Mouse (Mus musculus): ENCODE data around the gene Lancl3. TPM values are rescaled to one million over a fixed set of nuclear protein-coding genes. Genes with fewer than 3 reads are reported as not detected.
A peak's percentile ranks its signal among the peaks of the same experiment; 100 is the strongest.

Lancl3 gene
- polyA plus RNA-seq, 2 experiments = 0.29 to 0.63 TPM

DNA sequence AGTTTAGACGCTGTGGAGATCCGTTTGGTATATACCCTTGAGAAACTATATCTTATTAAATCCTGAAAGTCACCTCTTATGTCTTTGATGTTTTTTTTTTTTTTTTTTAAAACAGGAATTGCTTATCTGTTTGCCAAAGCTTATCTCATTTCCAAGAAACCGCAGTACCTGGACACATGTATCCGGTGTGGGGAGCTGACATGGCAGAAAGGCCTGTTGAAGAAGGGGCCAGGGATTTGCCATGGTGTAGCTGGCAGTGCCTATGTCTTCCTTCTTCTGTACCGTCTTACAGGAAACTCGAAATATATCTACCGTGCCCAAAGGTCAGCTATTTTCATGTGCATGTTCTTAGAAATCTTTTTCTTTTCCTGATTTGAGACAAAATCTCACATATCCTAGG lies 58.1 kb downstream of the Lancl3 start:
- WGBS = 89% methylated on average over 7 of the region's 7 CpGs
- Histone ChIP-seq H3K27me3 (ENCODE audit: control insufficient read depth, insufficient read depth, low read length) (no peaks in the 10 kb centered on the region), H3K36me3 (ENCODE audit: control insufficient read depth, insufficient read depth, low read length) (no peaks in the 10 kb centered on the region), H3K4me1 (ENCODE audit: control insufficient read depth, insufficient read depth, low read length) (no peaks in the 10 kb centered on the region), H3K9me3 (ENCODE audit: control insufficient read depth, low read length) (no peaks in the 10 kb centered on the region), H3K4me2 (replicated peaks; ENCODE audit: low read depth, low read length, severe bottlenecking) (no peak overlapping the region), H3K4me3 (replicated peaks; ENCODE audit: low read length) (no peak overlapping the region), H3K9ac (ENCODE audit: low read depth, low read length, severe bottlenecking) (no peak overlapping the region), H3K27ac (replicated peaks; ENCODE audit: low read depth, low read length) (no peak overlapping the region)
- ATAC-seq (ENCODE audit: low FRiP score, low read depth) (no peak), DNase-seq (ENCODE audit: low spot score) (no peak)
- no peak for TF ChIP-seq POLR2A (IDR thresholded peaks at IDR 0.05; ENCODE audit: borderline replicate concordance, extremely low read depth, insufficient read depth, insufficient read length)

GRCm38 (mm10) chrX:9259267-9259666 lies 59.6 kb downstream of the Lancl3 start:
- 65% methylated on average over 1 of the region's 1 CpGs for WGBS
- DNase-seq (ENCODE audit: low spot score) = no peak
- H3K9ac ChIP-seq (ENCODE audit: low read depth, low read length, severe bottlenecking) = no peak overlapping the region
- no peak overlapping the region for H3K4me3 ChIP-seq (replicated peaks; ENCODE audit: low read length)
- no peaks in the 10 kb centered on the region for H3K27me3 ChIP-seq (ENCODE audit: control insufficient read depth, insufficient read depth, low read length)
- H3K36me3 ChIP-seq (ENCODE audit: control insufficient read depth, insufficient read depth, low read length) = no peaks in the 10 kb centered on the region
- no peak overlapping the region for H3K4me2 ChIP-seq (replicated peaks; ENCODE audit: low read depth, low read length, severe bottlenecking)
- no peaks in the 10 kb centered on the region for H3K9me3 ChIP-seq (ENCODE audit: control insufficient read depth, low read length)
- no peak overlapping the region for H3K27ac ChIP-seq (replicated peaks; ENCODE audit: low read depth, low read length)
- no peak for ATAC-seq (ENCODE audit: low FRiP score, low read depth)
- no peaks in the 10 kb centered on the region for H3K4me1 ChIP-seq (ENCODE audit: control insufficient read depth, insufficient read depth, low read length)
- no peak for TF ChIP-seq POLR2A (IDR thresholded peaks at IDR 0.05; ENCODE audit: borderline replicate concordance, extremely low read depth, insufficient read depth, insufficient read length)

DNA sequence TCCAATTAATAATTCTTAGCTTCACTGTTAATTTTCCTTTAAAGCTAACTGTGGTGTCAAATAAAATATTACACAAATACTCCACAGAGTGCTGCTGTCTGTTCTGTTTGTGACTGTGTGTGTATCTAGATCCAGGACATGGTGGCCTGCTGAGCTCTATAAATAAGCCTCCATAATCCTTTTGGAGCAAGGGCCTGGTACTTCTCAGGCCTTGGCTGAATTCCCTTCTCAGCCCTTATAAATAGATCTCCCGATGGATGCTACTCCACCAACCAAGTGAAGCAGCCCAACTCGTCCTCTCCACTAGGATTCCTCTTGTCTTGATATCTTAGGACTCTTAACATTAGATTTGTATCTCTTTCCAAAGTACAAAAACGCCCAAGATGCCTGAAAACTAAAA lies 71.4 kb downstream of the Lancl3 start:
- Histone ChIP-seq H3K4me1 (ENCODE audit: control insufficient read depth, insufficient read depth, low read length) (no peaks in the 10 kb centered on the region), H3K27me3 (ENCODE audit: control insufficient read depth, insufficient read depth, low read length) (no peaks in the 10 kb centered on the region; the same call in 1 of the 2 replicates), H3K9me3 (ENCODE audit: control insufficient read depth, low read length) (no peaks in the 10 kb centered on the region), H3K9ac (ENCODE audit: low read depth, low read length, severe bottlenecking) (no peak overlapping the region), H3K36me3 (ENCODE audit: control insufficient read depth, insufficient read depth, low read length) (no peaks in the 10 kb centered on the region), H3K4me3 (replicated peaks; ENCODE audit: low read length) (no peak overlapping the region), H3K27ac (replicated peaks; ENCODE audit: low read depth, low read length) (no peak overlapping the region), H3K4me2 (replicated peaks; ENCODE audit: low read depth, low read length, severe bottlenecking) (no peak overlapping the region)
- DNase-seq (ENCODE audit: low spot score) = no peak
- ATAC-seq (ENCODE audit: low FRiP score, low read depth) = no peak
- 58% methylated on average over 3 of the region's 3 CpGs for WGBS
- TF ChIP-seq POLR2A (IDR thresholded peaks at IDR 0.05; ENCODE audit: borderline replicate concordance, extremely low read depth, insufficient read depth, insufficient read length) = no peak

DNA sequence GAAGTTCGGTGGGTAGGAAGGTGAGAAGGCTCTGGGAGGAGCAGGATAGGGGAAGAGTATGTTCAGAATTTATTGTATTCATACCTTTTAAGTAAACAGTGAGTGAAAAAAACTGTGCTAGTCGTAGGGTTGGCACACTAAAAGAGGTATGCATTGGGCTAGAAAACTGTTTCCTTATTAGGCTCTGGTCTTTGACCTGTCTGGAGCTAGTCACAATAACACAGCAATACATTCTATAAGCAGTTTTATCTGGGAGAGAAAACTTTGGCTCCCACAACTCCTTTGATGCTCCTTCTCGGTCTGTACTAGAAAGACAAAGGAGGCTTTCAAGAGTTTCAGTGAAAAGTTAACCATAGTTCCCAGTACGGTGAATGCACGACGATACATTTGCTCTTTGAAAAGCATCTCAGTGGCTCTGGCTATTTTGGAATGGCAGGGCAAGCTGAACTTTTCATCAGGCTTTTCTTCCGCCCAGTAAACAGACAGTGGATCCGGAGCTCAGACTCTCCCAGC lies 72.3 kb downstream of the Lancl3 start:
- ATAC-seq (ENCODE audit: low FRiP score, low read depth) (no peak), DNase-seq (ENCODE audit: low spot score) (no peak)
- Histone ChIP-seq H3K9me3 (ENCODE audit: control insufficient read depth, low read length) (no peaks in the 10 kb centered on the region), H3K4me3 (replicated peaks; ENCODE audit: low read length) (peak overlapping the region; percentile 55), H3K9ac (ENCODE audit: low read depth, low read length, severe bottlenecking) (0 out of 2 replicates have a peak overlapping the region, but pooled peaks have one; percentile 56), H3K36me3 (ENCODE audit: control insufficient read depth, insufficient read depth, low read length) (no peaks in the 10 kb centered on the region), H3K27ac (replicated peaks; ENCODE audit: low read depth, low read length) (no peak overlapping the region), H3K4me1 (ENCODE audit: control insufficient read depth, insufficient read depth, low read length) (no peaks in the 10 kb centered on the region), H3K4me2 (replicated peaks; ENCODE audit: low read depth, low read length, severe bottlenecking) (peak overlapping the region; percentile 53), H3K27me3 (ENCODE audit: control insufficient read depth, insufficient read depth, low read length) (no peaks in the 10 kb centered on the region; the same call in 1 of the 2 replicates)
- TF ChIP-seq POLR2A (IDR thresholded peaks at IDR 0.05; ENCODE audit: borderline replicate concordance, extremely low read depth, insufficient read depth, insufficient read length) = no peak
- 27% methylated on average over 8 of the region's 8 CpGs for WGBS

DNA sequence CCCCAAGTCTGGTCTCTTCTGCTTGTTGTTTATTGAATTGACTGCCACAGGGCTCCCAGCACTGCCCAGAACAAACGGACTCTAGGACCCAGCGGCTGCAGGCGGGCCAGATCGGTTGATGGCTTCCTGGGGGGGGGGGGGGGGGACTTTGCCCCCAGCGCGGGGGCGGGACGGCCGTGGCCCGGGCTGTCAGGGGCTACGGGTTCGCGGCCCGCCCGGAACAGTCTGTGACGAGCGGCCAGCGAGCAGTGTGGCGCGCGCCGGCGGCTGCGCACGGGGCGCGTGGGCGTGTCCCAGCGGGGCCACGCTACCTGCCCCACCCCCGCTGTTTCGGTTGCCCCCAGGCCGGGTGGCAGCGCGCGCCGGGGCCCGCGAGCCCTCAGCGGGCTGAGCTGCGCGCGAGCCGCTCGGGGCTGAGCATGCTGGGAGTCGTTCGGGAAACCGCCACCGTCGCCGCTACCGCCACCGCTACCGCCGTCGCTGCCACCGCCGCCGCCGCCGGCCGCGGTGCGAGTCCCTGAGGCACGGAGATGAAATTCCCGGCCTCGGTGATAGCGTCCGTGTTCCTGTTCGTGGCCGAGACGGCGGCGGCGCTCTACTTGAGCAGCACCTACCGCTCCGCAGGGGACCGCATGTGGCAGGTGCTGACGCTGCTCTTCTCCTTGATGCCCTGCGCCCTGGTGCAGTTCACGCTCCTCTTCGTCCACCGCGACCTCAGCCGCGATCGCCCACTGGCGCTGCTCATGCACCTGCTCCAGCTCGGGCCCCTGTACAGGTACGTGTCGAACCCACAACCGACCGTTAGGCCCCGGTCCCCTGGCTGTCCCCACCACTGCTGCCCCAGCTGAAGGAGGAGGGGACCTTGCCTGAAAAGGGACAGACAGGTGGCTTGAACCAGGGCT lies 73.0 kb downstream of the Lancl3 start, which contains the start of gene Xk:
Xk (plus strand) TSS at position 297 of the 902 bp plus-strand sequence.
- Histone ChIP-seq H3K9me3 (ENCODE audit: control insufficient read depth, low read length) (no peaks in the 10 kb centered on the region), H3K4me1 (ENCODE audit: control insufficient read depth, insufficient read depth, low read length) (no peaks in the 10 kb centered on the region), H3K9ac (ENCODE audit: low read depth, low read length, severe bottlenecking) (peak within 1 kb of the TSS; percentile 56), H3K4me3 (replicated peaks; ENCODE audit: low read length) (peak within 1 kb of the TSS; percentile 55), H3K4me2 (replicated peaks; ENCODE audit: low read depth, low read length, severe bottlenecking) (peak within 1 kb of the TSS; percentile 53), H3K27me3 (ENCODE audit: control insufficient read depth, insufficient read depth, low read length) (no peaks in the 10 kb centered on the region; the same call in 1 of the 2 replicates), H3K36me3 (ENCODE audit: control insufficient read depth, insufficient read depth, low read length) (no peaks in the 10 kb centered on the region), H3K27ac (replicated peaks; ENCODE audit: low read depth, low read length) (no peak within 1 kb of the TSS)
- DNase-seq (ENCODE audit: low spot score) = peak; percentile 30
- WGBS = 16% methylated on average over 36 of the region's 94 CpGs
- no peak for TF ChIP-seq POLR2A (IDR thresholded peaks at IDR 0.05; ENCODE audit: borderline replicate concordance, extremely low read depth, insufficient read depth, insufficient read length)
- peak; percentile 70 for ATAC-seq (ENCODE audit: low FRiP score, low read depth)
